Mouse (Mus musculus) urinary bladder, postnatal 0 days (tissue): Measurements from ENCODE around the gene Ints5. TPM values are rescaled to one million over a fixed set of nuclear protein-coding genes. Genes with fewer than 3 reads are reported as not detected.

ENCODE experiments used
- microRNA-seq: library from miRNA; unstranded; fragments of <30 nt; microRNA quantifications from one replicate; pipeline ENCODE4, GENCODE M21; 2016
- polyA plus RNA-seq: library from polyadenylated mRNA; unstranded; fragments of >200 nt; fragmentation: Nextera tagmentation; extraction: Ambion mirVana; gene quantifications from 2 replicates; pipeline ENCODE4 v1.2.1, GENCODE M21; 2015

Gene Ints5
- 17.3 and 17.5 TPM in 2 replicates for polyA plus RNA-seq

GRCm38 (mm10) chr19:8892829-8893766 is at the start of gene Ints5:
TSS of gene Ints5 (plus strand) at chr19:8893005.

GRCm38 (mm10) chr19:8850402-8850901 is 42.4 kb upstream of the Ints5 start, which contains the start of gene Lrrn4cl:
TSS of gene Lrrn4cl (plus strand) at chr19:8850768.

DNA sequence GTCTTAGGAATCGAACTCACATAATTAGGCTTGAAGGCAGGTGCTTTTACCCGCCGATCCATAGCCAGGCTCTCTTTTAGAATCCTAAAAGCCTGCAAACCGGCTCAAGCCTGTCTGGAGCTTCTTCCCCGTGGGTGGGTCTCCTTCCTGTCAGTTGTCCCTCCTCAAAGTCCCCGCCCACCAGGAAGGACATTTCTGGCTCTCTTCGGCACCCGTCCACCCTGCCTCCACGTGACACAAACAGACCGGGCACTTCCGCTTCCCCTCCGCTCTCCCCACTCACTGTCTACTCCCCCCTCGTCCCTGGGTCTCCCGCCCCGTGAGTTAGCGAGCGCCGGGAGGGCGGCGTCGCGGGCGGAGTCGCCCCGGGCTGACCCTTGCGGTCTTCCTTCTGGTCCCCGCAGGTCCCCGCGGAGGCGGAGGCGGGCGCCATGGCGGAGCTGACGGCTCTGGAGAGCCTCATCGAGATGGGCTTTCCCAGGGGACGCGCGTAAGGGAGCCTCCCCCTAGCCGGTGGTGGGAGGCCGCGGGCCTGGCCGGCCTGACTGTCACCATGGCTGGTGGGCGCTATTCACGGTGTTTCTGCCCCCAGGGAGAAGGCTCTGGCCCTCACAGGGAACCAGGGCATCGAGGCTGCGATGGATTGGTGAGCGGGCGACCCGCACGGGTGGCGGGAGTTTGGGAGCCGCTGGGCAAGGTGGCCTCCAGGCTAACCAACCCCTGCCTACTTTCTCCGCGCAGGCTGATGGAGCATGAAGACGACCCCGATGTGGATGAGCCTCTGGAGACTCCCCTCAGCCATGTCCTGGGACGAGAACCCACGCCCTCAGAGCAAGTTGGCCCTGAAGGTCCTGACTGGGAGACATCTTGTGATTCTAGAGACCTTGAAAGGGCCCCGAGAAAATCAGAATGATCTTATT is 21.3 kb upstream of the Ints5 start, which contains the start of gene Ubxn1:
TSS of gene Ubxn1 (plus strand) at position 230 of the 920 bp plus-strand sequence.

GRCm38 (mm10) chr19:8880311-8881033 is 12.3 kb upstream of the Ints5 start, which contains the start of gene Uqcc3:
TSS of gene Uqcc3 (minus strand) at chr19:8880923.

GRCm38 (mm10) chr19:8883616-8884015 is 9.2 kb upstream of the Ints5 start, which contains the start of the genes Lbhd1 and Gm49403:
TSS of gene Lbhd1 (plus strand) at chr19:8883732.
TSS of gene Gm49403 (plus strand) at chr19:8883930.

DNA sequence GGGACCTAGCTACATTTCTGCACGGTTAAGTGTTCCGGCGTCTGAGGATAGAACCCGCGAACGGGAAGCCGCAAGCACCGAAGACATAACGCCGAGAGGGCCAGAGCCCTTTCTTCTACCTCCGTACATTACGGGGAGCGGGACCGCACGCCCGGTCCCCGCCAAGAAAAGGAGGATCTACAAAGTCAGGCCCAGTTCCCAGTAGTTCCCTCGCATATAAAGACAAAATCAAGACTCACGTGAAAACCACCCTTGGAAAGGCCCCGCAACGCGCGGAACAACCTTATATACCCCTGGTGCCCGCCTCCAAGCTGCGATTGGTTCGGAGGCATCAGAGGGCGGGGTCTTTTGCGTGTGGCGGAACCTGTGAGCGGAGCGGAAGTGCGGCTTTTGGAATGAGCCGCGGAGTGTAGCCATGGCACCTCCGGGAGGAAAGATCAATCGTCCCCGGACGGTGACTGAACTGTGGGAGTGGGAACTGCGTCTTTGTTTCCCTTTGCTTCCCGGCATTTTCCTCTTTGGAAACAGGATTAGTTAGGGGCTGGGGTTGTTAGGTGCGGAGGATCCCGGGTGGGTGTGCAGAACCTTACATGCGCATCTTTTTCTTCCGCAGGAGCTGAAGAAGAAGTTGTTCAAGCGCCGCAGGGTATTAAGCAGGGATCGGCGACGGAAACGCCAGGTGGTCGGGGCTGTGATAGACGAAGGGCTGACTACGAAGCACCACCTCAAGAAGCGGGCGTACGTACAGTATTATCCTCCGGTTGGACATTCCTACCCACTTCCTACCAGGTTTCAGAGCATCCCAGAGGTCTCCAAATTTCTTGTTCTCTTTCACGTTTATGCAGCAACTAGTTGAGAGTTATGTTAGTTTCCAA is 4.1 kb upstream of the Ints5 start, which contains the start of the genes 1810009A15Rik and Gm49416:
TSS of gene 1810009A15Rik (plus strand) at position 343 of the 875 bp plus-strand sequence.
TSS of gene Gm49416 (plus strand) at position 416 of the 875 bp plus-strand sequence.

GRCm38 (mm10) chr19:8897865-8898495 is 5.2 kb downstream of the Ints5 start, which contains the start of gene Ganab:
TSS of gene Ganab (plus strand) at chr19:8898071.

DNA sequence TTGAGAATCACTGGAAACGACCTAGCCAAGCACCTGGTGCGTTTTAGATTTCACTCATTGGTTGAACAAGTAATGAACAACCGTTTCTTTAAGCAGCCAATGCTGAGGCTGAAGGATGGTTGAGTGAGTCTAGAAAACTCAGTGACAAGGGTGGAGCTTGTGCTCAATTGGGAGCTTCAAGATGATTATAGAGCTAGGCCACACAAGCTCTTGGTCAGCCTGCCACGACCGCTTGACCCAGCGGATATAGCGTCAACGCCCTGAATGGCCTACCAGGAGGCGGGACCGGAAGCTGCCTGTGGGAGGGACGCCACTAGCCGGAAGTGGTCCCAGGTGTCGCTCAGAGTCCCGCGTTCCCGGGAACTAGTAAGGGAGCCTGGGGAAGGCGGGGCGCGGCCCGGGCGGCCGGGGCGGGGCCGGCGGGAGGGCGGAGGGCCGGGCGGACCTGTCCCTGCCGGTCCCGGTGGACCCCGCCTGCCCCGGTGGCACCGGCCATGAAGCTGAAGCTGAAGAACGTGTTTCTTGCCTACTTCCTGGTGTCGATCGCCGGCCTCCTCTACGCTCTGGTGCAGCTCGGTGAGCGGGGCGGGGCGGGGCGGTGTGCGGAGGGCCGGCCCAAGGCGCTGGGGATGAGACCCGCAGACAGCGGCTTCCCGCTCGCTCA is 27.4 kb downstream of the Ints5 start, which contains the start of gene B3gat3:
TSS of gene B3gat3 (plus strand) at position 302 of the 664 bp plus-strand sequence.

GRCm38 (mm10) chr19:8929224-8930088 is 36.7 kb downstream of the Ints5 start, which contains the start of the genes Rom1 and Eml3:
TSS of gene Rom1 (minus strand) at chr19:8929356.
TSS of gene Eml3 (plus strand) at chr19:8929552.

DNA sequence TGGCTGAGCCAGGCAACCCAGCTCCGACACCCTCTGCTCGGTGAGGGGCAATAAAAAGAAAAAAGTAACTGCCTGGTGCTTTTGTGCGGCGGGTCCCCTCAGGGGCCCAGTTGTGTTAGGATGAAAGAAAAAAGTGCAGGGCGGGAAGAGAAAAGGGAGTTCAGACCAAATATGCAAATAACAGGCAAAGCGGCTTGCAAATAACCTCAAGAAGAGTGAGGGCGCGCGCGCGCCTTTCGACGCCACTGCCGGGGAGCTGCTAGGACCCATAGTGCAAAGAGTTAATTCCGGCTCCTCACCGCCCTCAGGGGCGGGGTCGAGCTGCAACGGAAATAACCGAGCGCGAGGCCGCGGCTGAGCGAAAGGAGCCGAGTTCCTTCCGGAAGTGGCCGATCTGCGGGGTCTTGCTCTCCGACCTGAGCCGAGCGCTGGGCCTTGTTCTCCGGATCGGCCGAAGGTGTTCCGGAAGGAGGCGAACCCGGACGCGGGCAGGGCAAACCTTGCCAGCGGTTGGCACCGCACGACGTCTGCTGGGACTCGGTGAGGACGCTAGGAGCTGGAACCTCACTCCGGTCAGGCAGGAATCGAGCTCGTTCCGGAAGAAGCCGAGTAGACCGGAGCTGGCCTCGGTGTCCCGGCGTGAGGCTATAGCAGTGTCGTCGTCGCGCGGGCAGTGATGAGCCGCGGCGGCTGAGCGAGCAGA is 48.9 kb downstream of the Ints5 start, which contains the start of gene Mta2:
TSS of gene Mta2 (plus strand) at position 361 of the 703 bp plus-strand sequence.

Small RNAs within 50 kb of the gene (microRNA-seq; reads per million reads assigned to microRNA genes)
- not detected for gene Mir5136

Other genes starting within 250 kb of the Ints5 start
- gene Chrm1, start 229.2 kb upstream of the Ints5 start, polyA plus RNA-seq: 0.02 and 0.11 TPM in 2 replicates
- 91.8 and 105 TPM in 2 replicates for gene Slc3a2, start 169.6 kb upstream of the Ints5 start, polyA plus RNA-seq
- gene Wdr74, start 157.2 kb upstream of the Ints5 start, polyA plus RNA-seq: 53.3 and 53.8 TPM in 2 replicates
- 0.46 and 1.1 TPM in 2 replicates for gene 1700092M07Rik, start 152.3 kb upstream of the Ints5 start, polyA plus RNA-seq
- gene Stx5a, start 151.6 kb upstream of the Ints5 start, polyA plus RNA-seq: 78.0 and 83.1 TPM in 2 replicates
- 59.7 and 64.4 TPM in 2 replicates for gene Nxf1, start 135.9 kb upstream of the Ints5 start, polyA plus RNA-seq
- 119 and 130 TPM in 2 replicates for gene Tmem223, start 122.0 kb upstream of the Ints5 start, polyA plus RNA-seq
- gene Tmem179b, start 118.5 kb upstream of the Ints5 start, polyA plus RNA-seq: 60.2 and 82.2 TPM in 2 replicates
- gene Taf6l, start 106.6 kb upstream of the Ints5 start, polyA plus RNA-seq: 10.3 and 11.8 TPM in 2 replicates
- 86.5 and 92.5 TPM in 2 replicates for gene Polr2g, start 94.4 kb upstream of the Ints5 start, polyA plus RNA-seq
- 2.0 and 2.7 TPM in 2 replicates for gene Zbtb3, start 90.5 kb upstream of the Ints5 start, polyA plus RNA-seq
- 22.0 and 26.5 TPM in 2 replicates for gene Ttc9c, start 73.7 kb upstream of the Ints5 start, polyA plus RNA-seq
- 3.1 and 3.3 TPM in 2 replicates for gene Hnrnpul2, start 73.0 kb upstream of the Ints5 start, polyA plus RNA-seq
- not detected in 2 replicates for gene AC129217.1, start 63.2 kb upstream of the Ints5 start, polyA plus RNA-seq
- gene Bscl2, start 55.5 kb upstream of the Ints5 start, polyA plus RNA-seq: 45.3 and 49.0 TPM in 2 replicates
- 0.31 and 0.96 TPM in 2 replicates for gene Gng3, start 53.8 kb upstream of the Ints5 start, polyA plus RNA-seq
- gene Lrrn4cl, start 42.2 kb upstream of the Ints5 start, polyA plus RNA-seq: 9.4 and 10.6 TPM in 2 replicates
- gene Ubxn1, start 21.5 kb upstream of the Ints5 start, polyA plus RNA-seq: 166 and 171 TPM in 2 replicates
- 49.7 and 50.5 TPM in 2 replicates for gene Uqcc3, start 12.1 kb upstream of the Ints5 start, polyA plus RNA-seq
- 34.0 and 39.1 TPM in 2 replicates for gene Lbhd1, start 9.3 kb upstream of the Ints5 start, polyA plus RNA-seq
- not detected in 2 replicates for gene Gm49403, start 9.1 kb upstream of the Ints5 start, polyA plus RNA-seq
- 43.6 and 48.9 TPM in 2 replicates for gene 1810009A15Rik, start 4.2 kb upstream of the Ints5 start, polyA plus RNA-seq
- not detected in 2 replicates for gene Gm49416, start 4.1 kb upstream of the Ints5 start, polyA plus RNA-seq
- 33.1 and 33.2 TPM in 2 replicates for gene Ganab, start 5.1 kb downstream of the Ints5 start, polyA plus RNA-seq
- gene B3gat3, start 27.4 kb downstream of the Ints5 start, polyA plus RNA-seq: 24.3 and 24.5 TPM in 2 replicates
- gene Rom1, start 36.4 kb downstream of the Ints5 start, polyA plus RNA-seq: 3.6 and 4.3 TPM in 2 replicates
- 22.1 and 22.6 TPM in 2 replicates for gene Eml3, start 36.5 kb downstream of the Ints5 start, polyA plus RNA-seq
- gene Mta2, start 48.9 kb downstream of the Ints5 start, polyA plus RNA-seq: 63.5 and 67.4 TPM in 2 replicates
- 13.0 and 13.9 TPM in 2 replicates for gene Tut1, start 60.8 kb downstream of the Ints5 start, polyA plus RNA-seq
- 257 TPM in 2 replicates for gene Eef1g, start 74.0 kb downstream of the Ints5 start, polyA plus RNA-seq
- 99.1 and 107 TPM in 2 replicates for gene Ahnak, start 96.3 kb downstream of the Ints5 start, polyA plus RNA-seq
- gene Scgb1a1, start 195.0 kb downstream of the Ints5 start, polyA plus RNA-seq: 0.30 TPM in 1 of 2 replicates, not detected in the other
- gene Asrgl1, start 242.6 kb downstream of the Ints5 start, polyA plus RNA-seq: 7.1 and 7.4 TPM in 2 replicates